Mouse (Mus musculus): Measurements from ENCODE around the gene Rfc4. TPM values are rescaled to one million over a fixed set of nuclear protein-coding genes. Genes with fewer than 3 reads are reported as not detected.
A peak's percentile ranks its signal among the peaks of the same experiment; 100 is the strongest.

Gene Rfc4
- polyA plus RNA-seq (2012; rRNA removed): 5.2 and 8.4 TPM in 2 replicates

DNA sequence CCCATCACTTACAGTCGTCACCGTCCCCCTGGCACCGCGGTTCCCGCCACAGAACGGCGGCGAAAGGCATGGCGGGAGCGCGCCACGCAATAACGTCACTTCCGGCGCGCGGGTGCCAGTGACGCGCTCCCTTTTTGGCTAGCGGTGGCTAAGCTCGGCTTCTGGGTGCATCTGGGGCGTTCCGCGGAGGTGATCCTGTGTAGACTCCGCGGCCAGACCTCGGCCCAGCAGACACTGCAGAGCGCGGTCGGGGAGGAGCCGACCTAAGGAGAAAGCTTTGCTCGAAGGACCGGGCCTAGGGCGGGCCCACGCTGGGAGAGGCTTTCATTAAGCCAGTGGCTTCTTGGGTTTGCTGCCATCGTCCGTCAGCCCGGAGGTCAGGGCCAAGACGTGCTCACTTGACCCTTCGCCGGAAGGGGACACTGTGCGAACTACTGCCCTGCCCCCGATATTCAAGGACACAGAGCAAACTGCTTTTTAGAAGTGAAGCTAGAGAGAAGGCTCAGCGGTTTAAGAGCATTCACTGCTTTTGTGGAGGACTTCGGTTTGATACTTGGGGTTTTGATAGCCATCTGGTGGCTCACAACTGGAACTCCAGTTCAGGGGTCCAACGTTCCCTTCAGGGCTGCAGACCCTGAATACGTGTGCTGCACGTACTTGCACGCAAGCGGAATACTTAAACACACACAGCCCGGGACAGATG, at the start of gene Rfc4:
Gene Rfc4, minus strand, starts transcription at position 65 of the 703 bp plus-strand sequence.
- Histone ChIP-seq H3K4me1 (ENCODE audit: control insufficient read depth, insufficient read depth, low read length) (peaks cover 4% of the 10 kb centered on the region), H3K27me3 (ENCODE audit: control insufficient read depth, insufficient read depth, low read length) (no peaks in the 10 kb centered on the region), H3K36me3 (ENCODE audit: control insufficient read depth, insufficient read depth, low read length) (no peaks in the 10 kb centered on the region), H3K27ac (ENCODE audit: control insufficient read depth, insufficient read depth, low read depth, low read length) (peak within 1 kb of the TSS; percentile 89), H3K4me3 (ENCODE audit: control insufficient read depth, low read depth, low read length) (peak within 1 kb of the TSS; percentile 94)
- TF ChIP-seq CTCF (IDR thresholded peaks at IDR 0.05; ENCODE audit: control insufficient read depth, insufficient read depth, insufficient replicate concordance, low read depth, low read length) (no peak), POLR2A (IDR thresholded peaks at IDR 0.05; ENCODE audit: control insufficient read depth, low read depth, low read length) (peak; percentile 80)

DNA sequence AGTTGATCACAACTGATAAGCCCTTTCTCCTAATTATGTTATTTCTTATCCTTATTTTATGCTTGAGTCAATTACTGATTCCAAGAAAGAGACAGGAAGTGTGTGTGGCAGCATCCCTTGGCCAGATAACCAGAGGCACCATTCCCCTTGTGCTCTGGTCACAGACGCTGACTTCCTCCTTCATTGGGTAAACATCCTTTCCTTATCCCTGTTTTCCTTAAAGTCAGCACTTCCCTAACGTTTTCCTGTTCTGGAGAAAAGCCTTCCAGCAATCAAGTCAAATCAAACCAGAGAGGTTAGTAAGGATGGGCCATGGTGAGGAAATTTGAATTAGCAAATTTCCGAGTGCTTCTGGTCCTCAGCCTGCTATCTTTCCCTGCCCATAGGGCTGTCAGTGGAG, 48.4 kb upstream of the Rfc4 start:
- Histone ChIP-seq H3K36me3 (ENCODE audit: control insufficient read depth, insufficient read depth, low read length) (no peaks in the 10 kb centered on the region), H3K4me1 (ENCODE audit: control insufficient read depth, insufficient read depth, low read length) (no peaks in the 10 kb centered on the region), H3K27ac (ENCODE audit: control insufficient read depth, insufficient read depth, low read depth, low read length) (no peak overlapping the region), H3K27me3 (ENCODE audit: control insufficient read depth, insufficient read depth, low read length) (no peaks in the 10 kb centered on the region), H3K4me3 (ENCODE audit: control insufficient read depth, low read depth, low read length) (no peak overlapping the region)
- no peak for TF ChIP-seq POLR2A (IDR thresholded peaks at IDR 0.05; ENCODE audit: control insufficient read depth, low read depth, low read length)
- no peak for TF ChIP-seq CTCF (IDR thresholded peaks at IDR 0.05; ENCODE audit: control insufficient read depth, insufficient read depth, insufficient replicate concordance, low read depth, low read length)

DNA sequence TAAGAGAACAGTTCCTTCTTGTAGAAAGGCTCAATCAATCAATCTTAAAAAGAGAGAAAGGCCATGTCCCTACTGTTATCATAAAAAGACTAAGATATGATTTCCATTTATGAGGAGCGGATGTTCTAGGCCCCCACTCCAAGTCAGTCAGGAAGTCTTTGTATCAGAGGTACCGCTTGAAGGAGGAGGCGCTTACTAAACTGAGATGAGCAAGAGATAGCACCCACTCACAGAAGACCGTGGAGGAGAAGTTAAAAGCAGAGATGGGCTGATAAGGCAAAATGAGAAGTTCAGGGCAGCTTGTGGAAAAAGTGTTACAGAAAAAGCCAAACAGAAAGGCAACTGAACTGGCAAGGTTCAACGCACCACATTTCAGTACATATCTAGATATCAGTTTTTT, 47.3 kb upstream of the Rfc4 start:
- no peak overlapping the region for H3K27ac ChIP-seq (ENCODE audit: control insufficient read depth, insufficient read depth, low read depth, low read length)
- no peaks in the 10 kb centered on the region for H3K36me3 ChIP-seq (ENCODE audit: control insufficient read depth, insufficient read depth, low read length)
- H3K4me1 ChIP-seq (ENCODE audit: control insufficient read depth, insufficient read depth, low read length): no peaks in the 10 kb centered on the region
- no peaks in the 10 kb centered on the region for H3K27me3 ChIP-seq (ENCODE audit: control insufficient read depth, insufficient read depth, low read length)
- no peak overlapping the region for H3K4me3 ChIP-seq (ENCODE audit: control insufficient read depth, low read depth, low read length)
- no peak for TF ChIP-seq CTCF (IDR thresholded peaks at IDR 0.05; ENCODE audit: control insufficient read depth, insufficient read depth, insufficient replicate concordance, low read depth, low read length)
- no peak for TF ChIP-seq POLR2A (IDR thresholded peaks at IDR 0.05; ENCODE audit: control insufficient read depth, low read depth, low read length)

DNA sequence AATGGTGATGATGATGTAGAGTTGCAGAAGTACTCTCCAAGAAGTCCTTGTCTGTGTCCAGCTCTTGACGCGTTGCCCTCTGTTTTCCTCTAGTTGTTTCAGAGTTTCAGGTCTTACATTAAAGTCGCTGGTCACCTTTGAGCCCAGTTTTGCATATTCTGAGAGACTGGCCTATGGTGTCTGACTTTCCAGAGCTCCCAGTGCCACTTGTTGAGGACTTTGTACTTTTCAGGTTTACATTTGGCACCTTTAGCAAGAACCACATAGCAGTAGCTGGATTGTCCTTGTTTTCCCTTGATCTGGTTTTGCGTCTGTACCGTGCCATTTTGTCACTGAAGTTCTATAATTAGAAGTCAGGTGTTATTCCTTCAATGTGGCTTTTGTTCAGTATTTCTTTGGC, 46.4 kb upstream of the Rfc4 start:
- H3K4me3 ChIP-seq (ENCODE audit: control insufficient read depth, low read depth, low read length): no peak overlapping the region
- no peak for TF ChIP-seq CTCF (IDR thresholded peaks at IDR 0.05; ENCODE audit: control insufficient read depth, insufficient read depth, insufficient replicate concordance, low read depth, low read length)
- no peak for TF ChIP-seq POLR2A (IDR thresholded peaks at IDR 0.05; ENCODE audit: control insufficient read depth, low read depth, low read length)
- H3K36me3 ChIP-seq (ENCODE audit: control insufficient read depth, insufficient read depth, low read length): no peaks in the 10 kb centered on the region
- no peaks in the 10 kb centered on the region for H3K27me3 ChIP-seq (ENCODE audit: control insufficient read depth, insufficient read depth, low read length)
- no peak overlapping the region for H3K27ac ChIP-seq (ENCODE audit: control insufficient read depth, insufficient read depth, low read depth, low read length)
- no peaks in the 10 kb centered on the region for H3K4me1 ChIP-seq (ENCODE audit: control insufficient read depth, insufficient read depth, low read length)

GRCm38 (mm10) chr16:23170813-23171212, 43.3 kb upstream of the Rfc4 start:
- H3K27me3 ChIP-seq (ENCODE audit: control insufficient read depth, insufficient read depth, low read length): no peaks in the 10 kb centered on the region
- no peak for TF ChIP-seq POLR2A (IDR thresholded peaks at IDR 0.05; ENCODE audit: control insufficient read depth, low read depth, low read length)
- no peak overlapping the region for H3K27ac ChIP-seq (ENCODE audit: control insufficient read depth, insufficient read depth, low read depth, low read length)
- H3K4me3 ChIP-seq (ENCODE audit: control insufficient read depth, low read depth, low read length): no peak overlapping the region
- no peaks in the 10 kb centered on the region for H3K36me3 ChIP-seq (ENCODE audit: control insufficient read depth, insufficient read depth, low read length)
- no peaks in the 10 kb centered on the region for H3K4me1 ChIP-seq (ENCODE audit: control insufficient read depth, insufficient read depth, low read length)

DNA sequence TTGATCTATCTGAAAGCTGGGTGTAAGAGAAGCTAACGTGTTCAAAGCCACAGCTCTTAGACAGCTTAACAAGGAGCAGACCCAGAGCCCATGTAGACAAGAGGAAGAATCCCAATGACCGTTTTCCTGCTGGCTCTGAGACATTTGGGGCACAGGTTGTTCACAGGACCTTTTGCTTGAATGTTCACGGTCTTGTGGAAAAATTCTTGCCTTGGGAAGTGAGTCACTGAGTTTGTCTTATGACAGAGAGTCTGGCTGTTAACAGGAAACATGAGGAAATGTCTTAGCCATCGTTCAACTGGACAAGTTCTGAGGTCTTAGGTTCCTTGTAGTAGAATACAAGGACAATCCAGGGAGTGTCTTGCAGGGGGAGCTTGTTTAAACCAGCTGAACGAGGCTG, 39.5 kb upstream of the Rfc4 start:
- Histone ChIP-seq H3K4me1 (ENCODE audit: control insufficient read depth, insufficient read depth, low read length) (peaks cover 5% of the 10 kb centered on the region; the same call in 1 of the 2 replicates), H3K27me3 (ENCODE audit: control insufficient read depth, insufficient read depth, low read length) (no peaks in the 10 kb centered on the region), H3K36me3 (ENCODE audit: control insufficient read depth, insufficient read depth, low read length) (no peaks in the 10 kb centered on the region), H3K4me3 (ENCODE audit: control insufficient read depth, low read depth, low read length) (no peak overlapping the region), H3K27ac (ENCODE audit: control insufficient read depth, insufficient read depth, low read depth, low read length) (no peak overlapping the region)
- TF ChIP-seq POLR2A (IDR thresholded peaks at IDR 0.05; ENCODE audit: control insufficient read depth, low read depth, low read length): no peak
- no peak for TF ChIP-seq CTCF (IDR thresholded peaks at IDR 0.05; ENCODE audit: control insufficient read depth, insufficient read depth, insufficient replicate concordance, low read depth, low read length)

DNA sequence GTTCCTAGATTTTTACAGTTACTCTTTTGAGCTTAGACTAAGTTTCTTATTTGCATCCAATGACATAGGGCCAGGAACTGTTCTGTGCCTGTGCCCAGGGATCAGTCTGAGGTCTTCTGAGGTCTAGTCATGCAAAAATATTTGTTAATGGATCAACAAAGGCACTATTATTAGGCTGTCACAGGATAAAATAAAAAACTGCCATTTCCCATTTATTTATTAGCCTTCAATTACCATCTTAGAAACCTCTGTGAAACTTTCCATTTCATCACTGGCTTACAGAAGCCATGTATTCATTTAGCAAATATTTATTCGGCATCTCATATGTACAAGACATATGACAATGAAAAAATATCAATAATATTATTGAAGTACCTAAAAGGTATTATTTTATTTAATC, 39.1 kb upstream of the Rfc4 start:
- no peak for TF ChIP-seq CTCF (IDR thresholded peaks at IDR 0.05; ENCODE audit: control insufficient read depth, insufficient read depth, insufficient replicate concordance, low read depth, low read length)
- no peak for TF ChIP-seq POLR2A (IDR thresholded peaks at IDR 0.05; ENCODE audit: control insufficient read depth, low read depth, low read length)
- Histone ChIP-seq H3K27me3 (ENCODE audit: control insufficient read depth, insufficient read depth, low read length) (no peaks in the 10 kb centered on the region), H3K36me3 (ENCODE audit: control insufficient read depth, insufficient read depth, low read length) (no peaks in the 10 kb centered on the region), H3K4me1 (ENCODE audit: control insufficient read depth, insufficient read depth, low read length) (peaks cover 6% of the 10 kb centered on the region; the same call in 1 of the 2 replicates), H3K4me3 (ENCODE audit: control insufficient read depth, low read depth, low read length) (no peak overlapping the region), H3K27ac (ENCODE audit: control insufficient read depth, insufficient read depth, low read depth, low read length) (no peak overlapping the region)
